Mouse (Mus musculus) thymus, adult 18-20 months (tissue): ENCODE results near the gene 2610021A01Rik.
"Not testable (repeated sequence)": the region's sequence is repeated elsewhere in the genome, so short reads cannot be mapped to it uniquely, and the experiment has no call there.

Experiments used
- DNase-seq, 2 experiments: peaks; one replicate each; pipeline ENCODE4 v3.0.0; 2022; ENCODE audit warnings: mixed read lengths in 2 of 2

Gene 2610021A01Rik

GRCm38 (mm10) chr7:41599034-41599813 is at the start of gene 2610021A01Rik:
Gene 2610021A01Rik, plus strand, starts transcription at chr7:41599230.
- DNase-seq, result peak; percentile 74 to 85

GRCm38 (mm10) chr7:41560681-41561080 is 38.3 kb upstream of the 2610021A01Rik start:
- DNase-seq, result no peak

- not testable (repeated sequence) for DNase-seq
Observed at GRCm38 (mm10) chr7:41573562-41573961, 25.5 kb upstream of the 2610021A01Rik start, which contains the start of gene Gm6871. Gene Gm6871, minus strand, starts transcription at chr7:41573662.

GRCm38 (mm10) chr7:41577956-41578355 is 21.1 kb upstream of the 2610021A01Rik start:
- DNase-seq, result no peak

- DNase-seq, result no peak
Observed at GRCm38 (mm10) chr7:41582028-41582427, 17.0 kb upstream of the 2610021A01Rik start.

- not testable (repeated sequence) for DNase-seq
Observed at GRCm38 (mm10) chr7:41587831-41588230, 11.2 kb upstream of the 2610021A01Rik start.

GRCm38 (mm10) chr7:41598615-41599014 is 415 bp upstream of the 2610021A01Rik start:
- DNase-seq, result no peak

- DNase-seq, result no peak
Observed at GRCm38 (mm10) chr7:41599932-41600548, 1.0 kb downstream of the 2610021A01Rik start.

GRCm38 (mm10) chr7:41611654-41612053 is 12.6 kb downstream of the 2610021A01Rik start:
- no peak for DNase-seq

GRCm38 (mm10) chr7:41616241-41616640 is 17.2 kb downstream of the 2610021A01Rik start:
- DNase-seq, result not testable (repeated sequence)

- DNase-seq, result peak; percentile 84 to 91
Observed at GRCm38 (mm10) chr7:41632409-41633220, 33.6 kb downstream of the 2610021A01Rik start, which contains the start of gene Zfp788. Gene Zfp788, plus strand, starts transcription at chr7:41633203.

- DNase-seq, result peak; percentile 70 to 80
Observed at GRCm38 (mm10) chr7:41633221-41633984, 34.4 kb downstream of the 2610021A01Rik start.

GRCm38 (mm10) chr7:41674326-41674725 is 75.3 kb downstream of the 2610021A01Rik start:
- not testable (repeated sequence) for DNase-seq
